Mouse (Mus musculus): ENCODE data around the gene Faim.
A peak's percentile ranks its signal among the peaks of the same experiment; 100 is the strongest.

Faim gene

GRCm38 (mm10) chr9:98974898-98975297 lies 11.3 kb upstream of the Faim start:
- no peak for DNase-seq (ENCODE audit: low spot score)

- no peak for DNase-seq (ENCODE audit: low spot score)
Observed at GRCm38 (mm10) chr9:98976081-98976480, 10.1 kb upstream of the Faim start.

- DNase-seq (ENCODE audit: low spot score) = no peak
Observed at GRCm38 (mm10) chr9:98976520-98976919, 9.7 kb upstream of the Faim start.

- peak; percentile 95 for DNase-seq (ENCODE audit: low spot score)
Observed at GRCm38 (mm10) chr9:98979431-98980416, 6.4 kb upstream of the Faim start.

GRCm38 (mm10) chr9:98986476-98987096 lies 413 bp downstream of the Faim start:
- DNase-seq (ENCODE audit: low spot score) = no peak

GRCm38 (mm10) chr9:98987131-98987530 lies 958 bp downstream of the Faim start:
- DNase-seq (ENCODE audit: low spot score) = no peak

- no peak for DNase-seq (ENCODE audit: low spot score)
Observed at GRCm38 (mm10) chr9:98994103-98994502, 7.9 kb downstream of the Faim start.

GRCm38 (mm10) chr9:98999881-99000339 lies 13.7 kb downstream of the Faim start:
- DNase-seq (ENCODE audit: low spot score) = no peak

GRCm38 (mm10) chr9:99001326-99001725 lies 15.2 kb downstream of the Faim start:
- DNase-seq (ENCODE audit: low spot score) = no peak

- no peak for DNase-seq (ENCODE audit: low spot score)
Observed at GRCm38 (mm10) chr9:99009069-99009897, 23.1 kb downstream of the Faim start.

- no peak for DNase-seq (ENCODE audit: low spot score)
Observed at GRCm38 (mm10) chr9:99009898-99010199, 23.7 kb downstream of the Faim start.

GRCm38 (mm10) chr9:99016301-99016700 lies 30.1 kb downstream of the Faim start:
- no peak for DNase-seq (ENCODE audit: low spot score)

GRCm38 (mm10) chr9:99016759-99017158 lies 30.6 kb downstream of the Faim start:
- DNase-seq (ENCODE audit: low spot score) = no peak

- DNase-seq (ENCODE audit: low spot score) = no peak
Observed at GRCm38 (mm10) chr9:99017679-99018078, 31.5 kb downstream of the Faim start.

GRCm38 (mm10) chr9:99021166-99021565 lies 35.0 kb downstream of the Faim start:
- no peak for DNase-seq (ENCODE audit: low spot score)

GRCm38 (mm10) chr9:99021751-99022150 lies 35.6 kb downstream of the Faim start:
- no peak for DNase-seq (ENCODE audit: low spot score)

GRCm38 (mm10) chr9:99032031-99032430 lies 45.9 kb downstream of the Faim start:
- no peak for DNase-seq (ENCODE audit: low spot score)

- DNase-seq (ENCODE audit: low spot score) = no peak
Observed at GRCm38 (mm10) chr9:99034111-99034510, 47.9 kb downstream of the Faim start.

- no peak for DNase-seq (ENCODE audit: low spot score)
Observed at GRCm38 (mm10) chr9:99035575-99035974, 49.4 kb downstream of the Faim start, which contains the start of gene Gm1123. Gm1123 (minus strand) TSS chr9:99035715.

- DNase-seq (ENCODE audit: low spot score) = no peak
Observed at GRCm38 (mm10) chr9:99041994-99042393, 55.8 kb downstream of the Faim start.

- no peak for DNase-seq (ENCODE audit: low spot score)
Observed at GRCm38 (mm10) chr9:99042641-99043040, 56.5 kb downstream of the Faim start.

GRCm38 (mm10) chr9:99044761-99045160 lies 58.6 kb downstream of the Faim start:
- DNase-seq (ENCODE audit: low spot score) = no peak

Data from testis, postnatal 10 days (tissue).